Mouse (Mus musculus) ES-E14 (cell line): ENCODE measurements around the gene Olfr38. TPM values are rescaled to one million over a fixed set of nuclear protein-coding genes. Genes with fewer than 3 reads are reported as not detected.

Experiments
- DNase-seq: peaks from one replicate; pipeline ENCODE4 v3.0.0-alpha.2; 2013; ENCODE audit warnings: low read depth, low spot score
- H3K27ac ChIP-seq: 2 replicates; pipeline ENCODE4 v1.5.1; 2012; ENCODE audit warnings: low read depth, mild to moderate bottlenecking, low read length, moderate library complexity, mixed read lengths; ENCODE audit not compliant: poor library complexity, insufficient read depth, severe bottlenecking
- H3K36me3 ChIP-seq: 2 replicates; pipeline ENCODE4 v1.6.1; 2012; ENCODE audit warnings: mild to moderate bottlenecking, low read length, moderate library complexity, mixed read lengths; ENCODE audit not compliant: control insufficient read depth, poor library complexity, insufficient read depth, severe bottlenecking
- H3K4me1 ChIP-seq, 2 experiments: fragments of 150-350 bp in 1 of 2; sonication (generic) in 1 of 2; 2 replicates each; pipeline ENCODE4 v1.6.1; 2012; ENCODE audit warnings: low read length in 2 of 2, mild to moderate bottlenecking in 1 of 2, mixed read lengths in 1 of 2; ENCODE audit not compliant: control insufficient read depth in 2 of 2, insufficient read depth in 2 of 2, poor library complexity in 1 of 2
- H3K4me3 ChIP-seq, 2 experiments: fragments of 150-350 bp in 1 of 2; sonication (generic) in 1 of 2; 2 replicates each; pipeline ENCODE4 v1.5.1; 2012; ENCODE audit warnings: low read length in 2 of 2, low read depth in 1 of 2, mild to moderate bottlenecking in 1 of 2, mixed read lengths in 1 of 2; ENCODE audit not compliant: insufficient read depth in 1 of 2, poor library complexity in 1 of 2, severe bottlenecking in 1 of 2
- H3K9ac ChIP-seq: 2 replicates; pipeline ENCODE4 v1.6.1; 2012; ENCODE audit warnings: low read depth, mild to moderate bottlenecking, low read length, mixed read lengths; ENCODE audit not compliant: poor library complexity, insufficient read depth, severe bottlenecking
- H3K9me3 ChIP-seq: fragments of 150-350 bp; sonication (generic); 2 replicates; pipeline ENCODE4 v1.6.1; 2012; ENCODE audit warnings: low read depth, mild to moderate bottlenecking, low read length; ENCODE audit not compliant: control insufficient read depth, insufficient read depth
- CHD2 ChIP-seq: IDR thresholded peaks from 2 replicates; pipeline ENCODE4 v1.6.1; 2014; ENCODE audit warnings: mild to moderate bottlenecking, low read depth, low read length, inconsistent platforms
- HCFC1 ChIP-seq: IDR thresholded peaks from 2 replicates; pipeline ENCODE4 v1.6.1; 2012; ENCODE audit warnings: low read length, inconsistent platforms, borderline replicate concordance; ENCODE audit not compliant: insufficient read depth
- MAFK ChIP-seq: IDR thresholded peaks from 2 replicates; pipeline ENCODE4 v1.6.1; 2014; ENCODE audit warnings: mild to moderate bottlenecking, low read depth, low read length, inconsistent platforms; ENCODE audit not compliant: insufficient read depth
- ZC3H11A ChIP-seq: IDR thresholded peaks from 2 replicates; pipeline ENCODE4 v1.6.1; 2012; ENCODE audit warnings: low read depth, mild to moderate bottlenecking, inconsistent platforms, low read length, borderline replicate concordance
- ZNF384 ChIP-seq: IDR thresholded peaks from 2 replicates; pipeline ENCODE4 v1.6.1; 2012; ENCODE audit warnings: low read depth, low read length, inconsistent platforms
- in situ Hi-C, 2 experiments: fragments of 600-800 bp; cut with MboI; formaldehyde crosslinking; loops; one replicate each; pipeline ENCODE4 v1.15.1; 2025; ENCODE audit warnings: low sequenced_read_pairs in 2 of 2, inconsistent platforms in 1 of 2; ENCODE audit not compliant: unreplicated experiment in 2 of 2
- total RNA-seq: library from RNA; depleted of rRNA; stranded (reverse); fragments of 300-350 nt; gene quantifications from 2 replicates; pipeline ENCODE4 v1.2.3, GENCODE M21; 2012; rRNA removed

Gene Olfr38
- total RNA-seq, 1 experiment = not detected

DNA sequence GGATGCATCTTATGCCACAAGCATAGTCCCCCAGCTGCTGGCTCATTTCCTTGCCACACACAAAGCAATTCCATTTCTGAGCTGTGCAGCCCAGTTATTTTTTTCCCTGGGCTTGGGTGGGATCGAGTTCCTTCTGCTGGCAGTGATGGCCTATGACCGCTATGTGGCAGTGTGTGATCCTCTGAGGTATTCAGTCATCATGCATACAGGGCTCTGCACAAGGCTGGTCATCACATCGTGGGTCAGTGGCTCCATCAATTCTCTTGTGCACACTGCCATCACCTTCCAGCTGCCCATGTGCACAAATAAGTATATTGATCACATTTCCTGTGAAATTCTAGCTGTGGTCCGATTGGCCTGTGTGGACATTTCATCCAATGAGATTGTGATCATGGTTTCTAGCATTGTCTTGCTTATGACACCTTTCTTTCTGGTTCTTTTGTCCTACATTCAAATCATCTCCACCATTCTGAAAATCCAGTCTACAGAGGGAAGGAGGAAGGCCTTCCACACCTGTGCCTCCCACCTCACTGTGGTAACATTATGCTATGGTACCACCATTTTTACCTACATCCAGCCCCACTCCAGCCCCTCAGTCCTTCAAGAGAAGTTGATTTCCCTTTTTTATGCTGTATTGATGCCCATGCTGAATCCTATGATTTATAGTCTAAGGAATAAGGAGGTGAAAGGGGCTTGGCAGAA lies 34.2 kb downstream of the Olfr38 start:
- H3K9ac ChIP-seq = no peak overlapping the region
- no peaks in the 10 kb centered on the region for H3K9me3 ChIP-seq
- no peak for DNase-seq
- no peak overlapping the region for H3K27ac ChIP-seq
- H3K4me3 ChIP-seq = no peak overlapping the region
- H3K4me1 ChIP-seq = no peaks in the 10 kb centered on the region
- H3K36me3 ChIP-seq = no peaks in the 10 kb centered on the region
- TF ChIP-seq MAFK = no peak
- no peak for TF ChIP-seq CHD2
- no peak for TF ChIP-seq HCFC1
- no peak for TF ChIP-seq ZC3H11A
- in situ Hi-C loops = no loop called here

- Histone ChIP-seq H3K9ac (no peak overlapping the region), H3K9me3 (no peaks in the 10 kb centered on the region), H3K4me1 (no peaks in the 10 kb centered on the region), H3K36me3 (no peaks in the 10 kb centered on the region), H3K4me3 (no peak overlapping the region), H3K27ac (no peak overlapping the region)
- in situ Hi-C loops = no loop called here
- no peak for TF ChIP-seq CHD2
- no peak for TF ChIP-seq HCFC1
- TF ChIP-seq ZC3H11A = no peak
- no peak for TF ChIP-seq ZNF384
- TF ChIP-seq MAFK = no peak
- DNase-seq = no peak
These were observed 34.8 kb downstream of the Olfr38 start for GRCm38 (mm10) chr6:42790949-42791556.

DNA sequence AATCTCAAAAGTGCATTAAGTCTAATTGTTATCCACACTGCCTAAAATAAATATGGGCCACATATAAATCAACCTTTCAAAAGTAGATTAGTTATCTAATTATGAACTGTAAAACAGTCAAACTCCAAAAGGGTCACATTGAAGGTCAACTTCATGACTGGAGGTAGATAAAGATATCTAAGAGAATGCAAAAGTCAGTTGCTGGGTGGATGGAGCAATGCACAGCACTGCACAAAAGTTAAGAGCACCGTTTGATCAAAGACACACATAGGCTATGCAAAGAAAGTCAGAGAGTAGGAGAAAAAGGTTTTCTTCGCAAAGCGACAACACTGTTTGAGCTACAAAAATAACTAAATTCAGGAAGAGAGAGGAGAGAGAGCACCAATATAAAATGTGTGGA lies 38.8 kb downstream of the Olfr38 start:
- no peak for DNase-seq
- no peaks in the 10 kb centered on the region for H3K4me1 ChIP-seq
- no peak overlapping the region for H3K27ac ChIP-seq
- no peaks in the 10 kb centered on the region for H3K36me3 ChIP-seq
- H3K9me3 ChIP-seq = no peaks in the 10 kb centered on the region
- TF ChIP-seq MAFK (no peak), CHD2 (no peak), HCFC1 (no peak), ZC3H11A (no peak), ZNF384 (no peak)
- no peak overlapping the region for H3K4me3 ChIP-seq
- H3K9ac ChIP-seq = no peak overlapping the region
- in situ Hi-C loops = no loop called here

DNA sequence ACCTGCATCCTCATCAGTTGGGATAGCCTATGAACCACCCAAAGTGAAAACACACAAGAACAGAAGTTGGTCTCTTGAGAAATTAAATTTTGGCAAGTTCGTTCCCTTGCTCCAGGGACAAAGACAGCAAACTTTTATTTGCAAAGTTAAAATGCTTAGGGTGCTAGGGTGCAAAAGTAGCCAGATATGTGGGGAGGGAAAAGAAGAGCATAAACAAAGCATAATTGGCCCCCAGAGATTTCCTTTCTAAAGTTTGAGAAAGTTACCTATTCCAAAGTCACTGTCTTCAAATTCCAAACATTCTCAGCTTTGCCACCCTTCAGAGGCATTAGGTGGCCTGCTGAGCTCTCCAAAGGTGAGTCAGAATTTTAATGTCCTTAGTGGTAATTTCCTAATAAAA lies 55.4 kb downstream of the Olfr38 start, which contains the start of gene Olfr450:
Gene Olfr450, plus strand, starts transcription at position 301 of the 400 bp plus-strand sequence.
- no peaks in the 10 kb centered on the region for H3K9me3 ChIP-seq
- no peaks in the 10 kb centered on the region for H3K4me1 ChIP-seq
- in situ Hi-C loops = no loop called here
- TF ChIP-seq ZNF384 (no peak), HCFC1 (no peak), CHD2 (no peak), ZC3H11A (no peak), MAFK (no peak)
- no peaks in the 10 kb centered on the region for H3K36me3 ChIP-seq
- no peak for DNase-seq
- no peak within 1 kb of the TSS for H3K4me3 ChIP-seq
- no peak within 1 kb of the TSS for H3K9ac ChIP-seq
- H3K27ac ChIP-seq = no peak within 1 kb of the TSS

Other genes with a start within 250 kb of the Olfr38 start
- gene Olfr455, start 208.8 kb upstream of the Olfr38 start, total RNA-seq = not detected in 2 replicates
- gene Tcaf3, start 158.7 kb upstream of the Olfr38 start, total RNA-seq = not detected in 2 replicates
- 2.5 and 3.7 TPM in 2 replicates for gene Tcaf2, start 111.2 kb upstream of the Olfr38 start, total RNA-seq
- 12.5 and 19.9 TPM in 2 replicates for gene Tcaf1, start 46.3 kb upstream of the Olfr38 start, total RNA-seq
- not detected in 2 replicates for gene Olfr453, start 17.0 kb upstream of the Olfr38 start, total RNA-seq
- gene Olfr452, start 28.7 kb downstream of the Olfr38 start, total RNA-seq = not detected in 2 replicates
- gene Olfr450, start 55.5 kb downstream of the Olfr38 start, total RNA-seq = not detected in 2 replicates
- not detected in 2 replicates for gene Olfr449, start 78.0 kb downstream of the Olfr38 start, total RNA-seq
- not detected in 2 replicates for gene Olfr448, start 134.0 kb downstream of the Olfr38 start, total RNA-seq
- gene Olfr447, start 152.5 kb downstream of the Olfr38 start, total RNA-seq = not detected in 2 replicates
- gene Olfr446, start 165.0 kb downstream of the Olfr38 start, total RNA-seq = not detected in 2 replicates
- gene Olfr444, start 192.7 kb downstream of the Olfr38 start, total RNA-seq = not detected in 2 replicates